Mouse (Mus musculus) bone marrow, adult 2 months (tissue): ENCODE measurements around the gene Spata18.

ENCODE experiments used
- CTCF ChIP-seq: fragments of 200-500 bp; IDR thresholded peaks from 2 replicates; pipeline ENCODE4 v1.5.1; 2011; ENCODE audit warnings: low read length, control low read depth; ENCODE audit not compliant: control insufficient read depth, insufficient read depth
- POLR2A ChIP-seq: fragments of 200-500 bp; IDR thresholded peaks from 2 replicates; pipeline ENCODE4 v1.6.1; 2011; ENCODE audit warnings: low read depth, mild to moderate bottlenecking, control low read depth, low read length, borderline replicate concordance; ENCODE audit not compliant: control insufficient read depth

DNA sequence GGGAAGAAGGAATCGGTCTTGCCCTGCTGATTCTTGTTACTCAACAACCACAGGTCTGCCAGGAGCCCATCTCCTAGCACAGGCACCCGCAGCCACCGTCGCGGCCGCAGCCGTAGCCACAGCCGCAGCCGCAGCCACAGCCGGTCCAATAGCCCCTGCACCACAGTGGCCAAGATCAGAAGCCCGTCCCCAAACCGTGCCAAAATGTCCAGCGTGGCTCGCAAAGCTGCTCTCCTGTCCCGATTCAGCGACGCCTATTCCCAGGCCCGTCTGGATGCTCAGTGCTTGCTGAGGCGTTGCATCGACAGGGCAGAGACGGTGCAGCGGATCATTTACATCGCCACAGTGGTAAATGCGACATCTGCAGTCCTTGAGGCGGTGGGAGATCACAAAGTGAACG, 18.2 kb downstream of the Spata18 start:
- TF ChIP-seq CTCF (no peak), POLR2A (no peak)
